Mouse (Mus musculus) adrenal gland, adult 2 months (tissue): ENCODE measurements at regions not wholly inside any gene's neighbourhood (a gene's known extent, or its start where the extent isn't known, plus 50 kb on each side); places are given as distances from the start of the nearest gene placed in this dataset.
A peak's percentile ranks its signal among the peaks of the same experiment; 100 is the strongest.

Experiments
- DNase-seq: peaks from one replicate; pipeline ENCODE4 v3.0.0; 2021

GRCm38 (mm10) chr12:73830122-73830521 lies 71.1 kb upstream of the Hif1a start:
- DNase-seq, result no peak

- DNase-seq, result no peak
Observed at GRCm38 (mm10) chr12:73830551-73831203, 70.5 kb upstream of the Hif1a start.

GRCm38 (mm10) chr12:73831204-73831595 lies 70.0 kb upstream of the Hif1a start:
- no peak for DNase-seq

GRCm38 (mm10) chr12:73831637-73832385 lies 69.4 kb upstream of the Hif1a start:
- DNase-seq, result no peak

GRCm38 (mm10) chr12:73832789-73833188 lies 68.4 kb upstream of the Hif1a start:
- no peak for DNase-seq

GRCm38 (mm10) chr12:73836132-73836531 lies 65.0 kb upstream of the Hif1a start:
- DNase-seq, result no peak

- DNase-seq, result no peak
Observed at GRCm38 (mm10) chr12:73837036-73837435, 64.1 kb upstream of the Hif1a start.

GRCm38 (mm10) chr12:73837921-73838320 lies 63.3 kb upstream of the Hif1a start:
- DNase-seq, result peak; percentile 33

GRCm38 (mm10) chr12:73838330-73838729 lies 62.8 kb upstream of the Hif1a start:
- DNase-seq, result peak; percentile 33

GRCm38 (mm10) chr12:73842000-73842675 lies 59.0 kb upstream of the Hif1a start:
- DNase-seq, result peak; percentile 69

- no peak for DNase-seq
Observed at GRCm38 (mm10) chr12:73844782-73845181, 56.4 kb upstream of the Hif1a start.

- peak; percentile 76 for DNase-seq
Observed at GRCm38 (mm10) chr12:73846672-73847071, 54.5 kb upstream of the Hif1a start.

- DNase-seq, result peak; percentile 47
Observed at GRCm38 (mm10) chr12:73847336-73847735, 53.8 kb upstream of the Hif1a start.

GRCm38 (mm10) chr12:73850831-73851230 lies 50.3 kb upstream of the Hif1a start:
- no peak for DNase-seq
